Mouse (Mus musculus): ENCODE data around the gene Gpt2.

The Gpt2 gene

GRCm38 (mm10) chr8:85520586-85520985 lies 28.2 kb downstream of the Gpt2 start:
- in situ Hi-C loops (cut with MboI, MseI), result loop anchor here (5.0 kb wide), 1 partner anchor 63 kb away; no protein-coding TSS in a partner anchor

- in situ Hi-C loops (cut with MboI, MseI), result loop anchor here (5.0 kb wide), 1 partner anchor 64 kb away; no protein-coding TSS in a partner anchor
These were observed 29.0 kb downstream of the Gpt2 start for GRCm38 (mm10) chr8:85521332-85521731.

- in situ Hi-C loops (cut with MboI, MseI), result loop anchor here (5.0 kb wide), 1 partner anchor 67 kb away; no protein-coding TSS in a partner anchor
These were observed 31.7 kb downstream of the Gpt2 start for GRCm38 (mm10) chr8:85524086-85524485.

DNA sequence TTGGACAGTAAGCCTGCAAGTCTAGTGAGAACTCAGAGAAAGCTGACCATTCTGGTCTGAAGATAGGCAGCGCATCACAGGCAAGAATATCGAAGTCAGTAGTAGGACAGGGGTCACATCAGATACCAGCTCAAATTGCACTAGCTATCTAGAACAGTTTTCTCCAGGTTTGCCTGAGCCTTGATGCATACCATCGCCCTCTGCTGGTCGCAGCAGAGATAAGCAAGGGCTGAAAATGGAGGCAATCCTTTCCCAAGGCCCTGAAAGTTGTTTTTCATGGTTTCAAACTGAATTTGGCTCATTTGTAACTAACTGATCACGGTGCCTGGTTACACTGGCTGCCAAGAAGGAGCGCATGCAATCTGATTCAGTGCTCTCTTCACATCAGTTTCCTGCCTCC lies 33.7 kb downstream of the Gpt2 start:
- in situ Hi-C loops (cut with MboI, MseI), result loop anchor here in 1 of 2 experiments (25.0 kb wide), 1 partner anchor 439 kb away; the partner anchor contains the start of genes Man2b1, Wdr83 and Wdr83os

DNA sequence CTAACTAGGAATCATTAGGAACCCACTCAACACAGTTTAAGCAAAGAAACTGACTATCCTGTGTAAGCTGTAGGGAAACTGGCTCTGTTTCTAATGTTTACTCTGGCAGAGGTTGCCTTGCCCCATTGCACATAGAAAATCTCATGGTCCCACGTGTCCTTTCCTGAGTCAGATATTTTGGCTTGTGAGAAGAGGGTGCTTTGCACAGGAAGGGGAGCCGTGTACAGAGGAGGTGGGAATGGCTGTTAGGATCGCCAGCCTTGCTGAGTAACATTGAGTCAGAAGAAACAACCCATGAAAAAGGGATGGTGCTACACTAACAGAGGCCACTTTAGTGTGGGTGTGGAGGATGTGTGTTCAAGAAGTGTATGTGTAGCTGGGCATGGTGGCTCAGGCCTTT lies 36.6 kb downstream of the Gpt2 start:
- in situ Hi-C loops (cut with MboI, MseI), result loop anchor here in 1 of 2 experiments (25.0 kb wide), 1 partner anchor 442 kb away; the partner anchor contains the start of genes Man2b1, Wdr83 and Wdr83os

- in situ Hi-C loops (cut with MboI, MseI), result loop anchor here in 1 of 2 experiments (25.0 kb wide), 1 partner anchor 443 kb away; the partner anchor contains the start of genes Man2b1, Wdr83 and Wdr83os
These were observed 38.3 kb downstream of the Gpt2 start for GRCm38 (mm10) chr8:85530717-85531116.

GRCm38 (mm10) chr8:85531471-85531870 lies 39.1 kb downstream of the Gpt2 start:
- in situ Hi-C loops (cut with MboI, MseI), result loop anchor here in 1 of 2 experiments (25.0 kb wide), 1 partner anchor 444 kb away; the partner anchor contains the start of genes Man2b1, Wdr83 and Wdr83os

DNA sequence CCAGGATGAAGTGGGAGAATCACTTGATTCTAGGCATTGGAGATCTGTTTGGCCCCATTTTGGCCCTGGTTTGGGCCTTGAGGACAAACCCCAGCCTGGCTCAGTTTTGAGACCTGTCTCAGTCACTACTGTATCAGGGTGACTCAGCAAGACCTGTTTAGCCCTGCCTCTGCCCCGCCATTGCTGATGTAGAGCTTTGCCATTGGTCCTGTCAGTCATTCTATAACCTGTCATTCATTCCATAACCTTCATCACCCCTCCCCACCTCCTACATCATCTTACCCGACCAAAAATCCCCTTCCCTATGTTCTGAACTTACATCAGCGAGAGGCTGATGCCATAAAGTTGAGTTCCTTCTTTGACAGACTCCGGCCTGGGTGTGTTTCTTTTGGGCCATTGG lies 40.5 kb downstream of the Gpt2 start:
- in situ Hi-C loops (cut with MboI, MseI), result loop anchor here in 1 of 2 experiments (25.0 kb wide), 1 partner anchor 446 kb away; the partner anchor contains the start of genes Man2b1, Wdr83 and Wdr83os

DNA sequence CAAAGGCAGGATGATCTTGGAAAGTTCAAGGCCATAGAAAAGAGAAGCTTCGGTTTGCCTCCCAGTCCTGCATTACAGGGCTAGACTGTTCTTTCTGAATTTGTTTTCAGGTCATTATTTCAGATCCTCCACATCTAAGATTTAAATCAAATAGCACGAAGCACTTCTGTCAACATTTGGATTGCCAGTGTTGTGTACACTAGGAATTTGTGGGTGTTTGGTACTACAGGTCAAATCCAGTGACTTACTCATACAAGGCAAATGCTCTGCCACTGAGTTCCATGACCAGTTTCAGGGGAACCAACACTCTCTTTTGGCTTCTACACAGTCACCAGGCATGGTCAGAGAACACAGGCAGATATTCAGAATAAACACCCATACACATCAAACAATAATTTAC lies 41.1 kb downstream of the Gpt2 start:
- in situ Hi-C loops (cut with MboI, MseI), result loop anchor here in 1 of 2 experiments (25.0 kb wide), 1 partner anchor 446 kb away; the partner anchor contains the start of genes Man2b1, Wdr83 and Wdr83os

DNA sequence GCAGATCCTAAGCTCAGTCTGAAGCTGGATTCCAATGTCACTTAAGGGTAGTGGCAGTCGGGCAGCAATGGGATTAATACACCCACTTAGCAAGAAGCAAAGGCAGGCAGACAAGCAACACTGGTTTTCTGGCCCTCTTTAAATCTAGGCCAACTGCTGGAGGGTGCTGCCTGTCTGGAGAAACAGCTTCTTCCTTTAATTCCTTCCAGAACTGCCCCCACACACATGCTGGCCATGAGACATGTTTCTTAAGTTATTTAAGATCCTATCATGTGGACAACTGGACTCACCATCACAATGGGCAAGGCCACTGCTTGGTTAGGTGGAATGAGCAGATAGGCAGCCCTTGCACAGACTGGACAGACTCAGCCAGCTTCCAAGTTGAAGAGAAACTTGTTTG lies 41.8 kb downstream of the Gpt2 start:
- in situ Hi-C loops (cut with MboI, MseI), result loop anchor here in 1 of 2 experiments (25.0 kb wide), 1 partner anchor 447 kb away; the partner anchor contains the start of genes Man2b1, Wdr83 and Wdr83os

GRCm38 (mm10) chr8:85536332-85536731 lies 44.0 kb downstream of the Gpt2 start:
- in situ Hi-C loops (cut with MboI, MseI), result loop anchor here in 1 of 2 experiments (25.0 kb wide), 1 partner anchor 449 kb away; the partner anchor contains the start of genes Man2b1, Wdr83 and Wdr83os

- in situ Hi-C loops (cut with MboI, MseI), result no loop called here
These were observed 59.6 kb downstream of the Gpt2 start for GRCm38 (mm10) chr8:85551934-85552333.

GRCm38 (mm10) chr8:85554391-85555180 lies 62.2 kb downstream of the Gpt2 start:
- in situ Hi-C loops (cut with MboI, MseI), result no loop called here

- in situ Hi-C loops (cut with MboI, MseI), result no loop called here
These were observed 63.1 kb downstream of the Gpt2 start, which contains the start of gene Dnaja2 for GRCm38 (mm10) chr8:85555181-85556145. Gene Dnaja2, minus strand, starts transcription at chr8:85555344.

GRCm38 (mm10) chr8:85556986-85557600 lies 64.7 kb downstream of the Gpt2 start:
- in situ Hi-C loops (cut with MboI, MseI), result no loop called here

GRCm38 (mm10) chr8:85557601-85557986 lies 65.2 kb downstream of the Gpt2 start:
- in situ Hi-C loops (cut with MboI, MseI), result no loop called here

DNA sequence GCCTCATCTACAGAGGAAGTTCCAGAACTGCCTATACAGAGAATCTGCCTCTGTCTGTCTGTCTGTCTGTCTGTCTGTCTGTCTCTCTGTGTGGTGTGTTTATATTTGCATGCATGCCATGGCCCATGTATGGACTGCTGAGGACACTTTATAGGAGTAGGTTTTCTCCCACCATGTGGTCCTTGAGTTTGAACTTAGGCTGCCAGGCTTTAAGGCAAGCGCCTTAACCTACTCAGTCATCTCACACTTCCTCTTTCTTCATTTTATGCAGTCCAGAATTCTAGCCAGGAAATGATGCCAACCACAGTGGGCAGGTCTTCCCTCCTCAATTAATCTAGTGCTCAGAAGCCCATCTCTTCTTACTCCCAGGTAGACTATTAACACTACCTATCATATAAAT lies 66.8 kb downstream of the Gpt2 start:
- in situ Hi-C loops (cut with MboI, MseI), result no loop called here

DNA sequence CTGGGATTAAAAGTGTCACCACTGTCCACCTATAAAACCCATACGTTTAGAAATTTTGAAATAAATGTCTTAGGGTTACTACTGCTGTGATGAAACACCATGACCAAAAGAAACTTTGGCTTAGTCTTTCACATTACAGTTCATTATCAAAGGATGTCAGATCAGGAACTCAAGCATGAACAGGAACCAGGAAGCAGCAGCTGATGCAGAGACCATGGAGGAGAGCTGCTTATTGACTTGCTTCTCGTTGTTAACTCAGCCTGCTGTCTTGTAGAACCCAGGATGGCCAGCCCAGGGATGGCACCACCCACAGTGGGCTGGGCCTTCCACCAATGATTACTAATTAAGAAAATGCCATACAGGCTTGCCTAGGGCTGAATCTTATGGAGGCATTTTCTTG lies 67.6 kb downstream of the Gpt2 start:
- in situ Hi-C loops (cut with MboI, MseI), result loop anchor here in 1 of 2 experiments (10.0 kb wide), 1 partner anchor 485 kb away; no protein-coding TSS in a partner anchor

GRCm38 (mm10) chr8:85563336-85563735 lies 71.0 kb downstream of the Gpt2 start:
- in situ Hi-C loops (cut with MboI, MseI), result loop anchor here in 1 of 2 experiments (10.0 kb wide), 1 partner anchor 481 kb away; no protein-coding TSS in a partner anchor

- in situ Hi-C loops (cut with MboI, MseI), result loop anchor here in 1 of 2 experiments (10.0 kb wide), 1 partner anchor 480 kb away; no protein-coding TSS in a partner anchor
These were observed 72.8 kb downstream of the Gpt2 start for GRCm38 (mm10) chr8:85565186-85565585.
